Mouse (Mus musculus): ENCODE results near the gene 5530401A14Rik.
A peak's percentile ranks its signal among the peaks of the same experiment; 100 is the strongest.

Gene 5530401A14Rik

GRCm38 (mm10) chr11:81926393-81926792, 65.9 kb downstream of the 5530401A14Rik start:
- peak; percentile 4 for DNase-seq (ENCODE audit: extremely low spot score)

GRCm38 (mm10) chr11:81937516-81937915, 77.0 kb downstream of the 5530401A14Rik start:
- no peak for DNase-seq (ENCODE audit: extremely low spot score)

GRCm38 (mm10) chr11:81940988-81941387, 80.5 kb downstream of the 5530401A14Rik start:
- peak; percentile 25 for DNase-seq (ENCODE audit: extremely low spot score)

- DNase-seq (ENCODE audit: extremely low spot score) = no peak
Measured at GRCm38 (mm10) chr11:81942167-81942566, 81.7 kb downstream of the 5530401A14Rik start.
